Mouse (Mus musculus): ENCODE measurements around the gene Vps53. TPM values are rescaled to one million over a fixed set of nuclear protein-coding genes. Genes with fewer than 3 reads are reported as not detected.

Vps53 gene
- total and polyA plus RNA-seq, 2 experiments from 2014 or later, result 25.2 to 40.6 TPM

GRCm38 (mm10) chr11:76050967-76051512 is 128.4 kb downstream of the Vps53 start:
- Histone ChIP-seq H3K9me3 (replicated peaks; ENCODE audit: control insufficient read depth, low read length) (no peaks in the 10 kb centered on the region), H3K4me3 (ENCODE audit: low read depth, low read length) (no peak overlapping the region), H3K4me1 (ENCODE audit: control insufficient read depth, insufficient read depth) (no peaks in the 10 kb centered on the region), H3K4me2 (ENCODE audit: low read depth, low read length) (no peak overlapping the region), H3K9ac (replicated peaks; ENCODE audit: low read depth, low read length) (no peak overlapping the region), H3K27me3 (ENCODE audit: control insufficient read depth, insufficient read depth, low read length) (no peaks in the 10 kb centered on the region), H3K36me3 (replicated peaks; ENCODE audit: control insufficient read depth, insufficient read depth, low read length) (peaks cover 12% of the 10 kb centered on the region; the same call in 1 of the 2 replicates), H3K27ac (ENCODE audit: low read depth) (no peak overlapping the region)
- 71% methylated on average over 5 of the region's 5 CpGs for WGBS
- ATAC-seq (ENCODE audit: insufficient read depth, low read depth), result no peak
- no peak for DNase-seq (ENCODE audit: low spot score)
- no peak for TF ChIP-seq EP300 (IDR thresholded peaks at IDR 0.05; ENCODE audit: low read depth)
- TF ChIP-seq CTCF (IDR thresholded peaks at IDR 0.05; ENCODE audit: low read depth), result no peak

DNA sequence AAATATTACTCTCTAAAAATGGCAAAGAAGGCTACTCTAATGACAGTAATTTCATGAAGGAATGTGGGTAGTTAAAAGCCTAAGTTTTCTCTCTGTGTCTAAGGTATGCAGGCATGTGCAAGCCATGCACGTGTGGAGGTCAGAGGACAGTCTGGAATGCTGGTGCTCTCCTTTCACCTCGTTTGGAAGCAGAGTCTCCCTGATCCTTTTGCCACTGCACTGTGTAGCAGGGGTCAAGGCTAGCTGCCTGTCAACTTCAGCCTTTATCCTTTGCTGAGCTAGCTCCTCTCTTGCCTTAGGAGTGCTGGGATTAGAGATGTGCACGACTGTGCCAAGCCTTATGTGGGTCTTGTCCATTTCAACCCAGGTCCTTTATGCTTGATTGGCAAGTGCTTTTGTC is 128.9 kb downstream of the Vps53 start:
- H3K27me3 ChIP-seq (ENCODE audit: control insufficient read depth, insufficient read depth, low read length), result no peaks in the 10 kb centered on the region
- H3K4me2 ChIP-seq (ENCODE audit: low read depth, low read length), result no peak overlapping the region
- 41% methylated on average over 3 of the region's 3 CpGs for WGBS
- no peak overlapping the region for H3K4me3 ChIP-seq (ENCODE audit: low read depth, low read length)
- DNase-seq (ENCODE audit: low spot score) (no peak), ATAC-seq (ENCODE audit: insufficient read depth, low read depth) (no peak)
- TF ChIP-seq EP300 (IDR thresholded peaks at IDR 0.05; ENCODE audit: low read depth), result no peak
- no peak for TF ChIP-seq CTCF (IDR thresholded peaks at IDR 0.05; ENCODE audit: low read depth)
- H3K4me1 ChIP-seq (ENCODE audit: control insufficient read depth, insufficient read depth), result no peaks in the 10 kb centered on the region
- no peaks in the 10 kb centered on the region for H3K9me3 ChIP-seq (replicated peaks; ENCODE audit: control insufficient read depth, low read length)
- H3K27ac ChIP-seq (ENCODE audit: low read depth), result no peak overlapping the region
- peaks cover 12% of the 10 kb centered on the region; the same call in 1 of the 2 replicates for H3K36me3 ChIP-seq (replicated peaks; ENCODE audit: control insufficient read depth, insufficient read depth, low read length)
- H3K9ac ChIP-seq (replicated peaks; ENCODE audit: low read depth, low read length), result no peak overlapping the region

DNA sequence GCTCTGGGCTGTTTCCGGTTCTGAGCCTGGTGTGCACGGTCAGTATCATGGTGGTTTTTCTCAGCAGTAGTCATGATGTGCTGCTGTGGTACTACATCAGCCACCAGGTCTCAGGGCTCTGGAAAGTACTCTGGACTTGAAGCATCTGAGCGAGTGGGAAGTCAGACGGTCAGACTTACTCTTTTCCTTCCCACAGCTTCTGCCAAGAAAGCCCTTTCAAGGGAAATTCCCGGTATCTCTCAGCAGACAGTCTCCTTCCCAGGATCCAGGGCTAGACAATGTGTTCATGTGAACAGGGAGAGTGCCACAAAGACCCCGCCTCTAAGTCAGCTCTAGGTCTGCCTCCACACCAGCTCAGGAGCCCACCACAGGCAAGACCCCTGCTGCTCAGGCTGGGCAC is 134.1 kb downstream of the Vps53 start:
- ATAC-seq (ENCODE audit: insufficient read depth, low read depth) (no peak; the same call in 1 of the 2 replicates), DNase-seq (ENCODE audit: low spot score) (no peak)
- Histone ChIP-seq H3K4me3 (ENCODE audit: low read depth, low read length) (no peak overlapping the region), H3K4me2 (ENCODE audit: low read depth, low read length) (no peak overlapping the region), H3K27ac (ENCODE audit: low read depth) (peak overlapping the region; percentile 47), H3K9me3 (replicated peaks; ENCODE audit: control insufficient read depth, low read length) (no peaks in the 10 kb centered on the region), H3K9ac (replicated peaks; ENCODE audit: low read depth, low read length) (no peak overlapping the region), H3K27me3 (ENCODE audit: control insufficient read depth, insufficient read depth, low read length) (no peaks in the 10 kb centered on the region), H3K4me1 (ENCODE audit: control insufficient read depth, insufficient read depth) (peaks cover 18% of the 10 kb centered on the region), H3K36me3 (replicated peaks; ENCODE audit: control insufficient read depth, insufficient read depth, low read length) (peaks cover 12% of the 10 kb centered on the region; the same call in 1 of the 2 replicates)
- 63% methylated on average over 6 of the region's 6 CpGs for WGBS
- TF ChIP-seq EP300 (IDR thresholded peaks at IDR 0.05; ENCODE audit: low read depth) (no peak), CTCF (IDR thresholded peaks at IDR 0.05; ENCODE audit: low read depth) (no peak)

GRCm38 (mm10) chr11:76044468-76044867 is 135.0 kb downstream of the Vps53 start:
- H3K9ac ChIP-seq (replicated peaks; ENCODE audit: low read depth, low read length), result no peak overlapping the region
- H3K4me2 ChIP-seq (ENCODE audit: low read depth, low read length), result no peak overlapping the region
- peaks cover 12% of the 10 kb centered on the region; the same call in 1 of the 2 replicates for H3K36me3 ChIP-seq (replicated peaks; ENCODE audit: control insufficient read depth, insufficient read depth, low read length)
- DNase-seq (ENCODE audit: low spot score), result no peak
- H3K9me3 ChIP-seq (replicated peaks; ENCODE audit: control insufficient read depth, low read length), result no peaks in the 10 kb centered on the region
- 0 out of 2 replicates have a peak overlapping the region, but pooled peaks have one; percentile 47 for H3K27ac ChIP-seq (ENCODE audit: low read depth)
- H3K4me3 ChIP-seq (ENCODE audit: low read depth, low read length), result no peak overlapping the region
- no peak for ATAC-seq (ENCODE audit: insufficient read depth, low read depth)
- TF ChIP-seq EP300 (IDR thresholded peaks at IDR 0.05; ENCODE audit: low read depth) (no peak), CTCF (IDR thresholded peaks at IDR 0.05; ENCODE audit: low read depth) (no peak)
- H3K4me1 ChIP-seq (ENCODE audit: control insufficient read depth, insufficient read depth), result peaks cover 18% of the 10 kb centered on the region
- WGBS, result 85% methylated on average over 6 of the region's 6 CpGs
- no peaks in the 10 kb centered on the region for H3K27me3 ChIP-seq (ENCODE audit: control insufficient read depth, insufficient read depth, low read length)

DNA sequence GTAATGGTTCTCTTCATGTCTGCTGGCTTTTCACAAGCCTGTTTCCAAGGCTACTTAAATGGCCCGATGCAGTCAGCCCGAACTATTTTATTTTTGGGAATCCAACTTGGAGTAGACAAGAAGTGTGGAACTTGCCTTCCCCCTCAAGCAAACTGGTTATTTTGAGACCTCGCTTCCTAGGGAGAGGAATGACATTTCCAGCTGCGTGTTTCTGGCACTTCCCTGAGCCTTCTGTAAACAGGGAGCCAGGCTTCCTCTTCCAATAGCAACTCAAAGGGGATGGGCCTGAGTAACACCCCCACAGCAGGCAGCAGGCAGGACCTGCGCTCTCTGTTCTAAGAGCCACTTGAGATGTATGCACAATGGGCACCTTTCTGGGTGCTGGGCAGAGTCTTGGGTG is 136.6 kb downstream of the Vps53 start:
- H3K4me2 ChIP-seq (ENCODE audit: low read depth, low read length), result no peak overlapping the region
- DNase-seq (ENCODE audit: low spot score) (peak; percentile 60), ATAC-seq (ENCODE audit: insufficient read depth, low read depth) (peak; percentile 59)
- H3K9me3 ChIP-seq (replicated peaks; ENCODE audit: control insufficient read depth, low read length), result no peaks in the 10 kb centered on the region
- TF ChIP-seq EP300 (IDR thresholded peaks at IDR 0.05; ENCODE audit: low read depth) (no peak), CTCF (IDR thresholded peaks at IDR 0.05; ENCODE audit: low read depth) (no peak)
- H3K36me3 ChIP-seq (replicated peaks; ENCODE audit: control insufficient read depth, insufficient read depth, low read length), result peaks cover 12% of the 10 kb centered on the region; the same call in 1 of the 2 replicates
- WGBS, result 8% methylated on average over 5 of the region's 5 CpGs
- H3K4me3 ChIP-seq (ENCODE audit: low read depth, low read length), result no peak overlapping the region
- H3K9ac ChIP-seq (replicated peaks; ENCODE audit: low read depth, low read length), result no peak overlapping the region
- H3K4me1 ChIP-seq (ENCODE audit: control insufficient read depth, insufficient read depth), result peaks cover 18% of the 10 kb centered on the region
- peak overlapping the region; percentile 75 for H3K27ac ChIP-seq (ENCODE audit: low read depth)
- H3K27me3 ChIP-seq (ENCODE audit: control insufficient read depth, insufficient read depth, low read length), result no peaks in the 10 kb centered on the region

All from heart, postnatal 0 days (tissue).